Mouse (Mus musculus) left cerebral cortex, postnatal 14 days (tissue): Measurements from ENCODE around the gene Ddhd1. TPM values are rescaled to one million over a fixed set of nuclear protein-coding genes. Genes with fewer than 3 reads are reported as not detected.
A peak's percentile ranks its signal among the peaks of the same experiment; 100 is the strongest.
"Not testable (repeated sequence)": the region's sequence is repeated elsewhere in the genome, so short reads cannot be mapped to it uniquely, and the experiment has no call there.

Experiments used
- DNase-seq, 2 experiments: peaks; one replicate each; pipeline ENCODE4 v3.0.0; 2021 to 2022; ENCODE audit warnings: low spot score in 2 of 2, mixed read lengths in 1 of 2
- intact Hi-C: fragments of 180-260 bp; cut with DNase I; formaldehyde crosslinking; loops from one replicate; pipeline ENCODE4 v1.15.1; 2025
- total RNA-seq, 2 experiments: library from RNA; stranded (reverse); gene quantifications; 2 replicates each; pipeline ENCODE4 v1.2.3; 2021

Gene Ddhd1
- total RNA-seq, 2 experiments from 2014 or later, result 73.9 to 75.6 TPM

GRCm38 (mm10) chr14:45597855-45598254 lies 60.1 kb downstream of the Ddhd1 start:
- DNase-seq, result no peak
- intact Hi-C loops, result no loop called here

- no peak for DNase-seq
- intact Hi-C loops, result no loop called here
Measured at GRCm38 (mm10) chr14:45593261-45593660, 64.7 kb downstream of the Ddhd1 start.

GRCm38 (mm10) chr14:45588403-45588802 lies 69.5 kb downstream of the Ddhd1 start:
- intact Hi-C loops, result no loop called here
- no peak for DNase-seq

GRCm38 (mm10) chr14:45587536-45587935 lies 70.4 kb downstream of the Ddhd1 start:
- intact Hi-C loops, result no loop called here
- DNase-seq, result no peak

GRCm38 (mm10) chr14:45583494-45584027 lies 74.4 kb downstream of the Ddhd1 start:
- intact Hi-C loops, result no loop called here
- no peak for DNase-seq

GRCm38 (mm10) chr14:45580923-45581827 lies 76.8 kb downstream of the Ddhd1 start:
- intact Hi-C loops, result not testable (repeated sequence)
- DNase-seq, result peak; percentile 57 to 72

- intact Hi-C loops, result loop anchor here (5.0 to 10.0 kb wide), 2 partner anchors 36 to 128 kb away; no protein-coding TSS in a partner anchor
- DNase-seq, result peak; percentile 64 to 70
Measured at GRCm38 (mm10) chr14:45566066-45566937, 91.6 kb downstream of the Ddhd1 start.

GRCm38 (mm10) chr14:45565216-45566065 lies 92.5 kb downstream of the Ddhd1 start:
- peak; percentile 39 to 60 for DNase-seq
- intact Hi-C loops, result loop anchor here (5.0 to 10.0 kb wide), 2 partner anchors 37 to 129 kb away; no protein-coding TSS in a partner anchor

- DNase-seq, result peak in 1 of 2 experiments; percentile 27
- intact Hi-C loops, result loop anchor here (10.0 kb wide), 1 partner anchor 131 kb away; no protein-coding TSS in a partner anchor
Measured at GRCm38 (mm10) chr14:45563577-45563976, 94.4 kb downstream of the Ddhd1 start.

- intact Hi-C loops, result loop anchor here (10.0 kb wide), 1 partner anchor 133 kb away; no protein-coding TSS in a partner anchor
- peak; percentile 59 to 83 for DNase-seq
Measured at GRCm38 (mm10) chr14:45561681-45562080, 96.3 kb downstream of the Ddhd1 start.

- intact Hi-C loops, result no loop called here
- DNase-seq, result no peak
Measured at GRCm38 (mm10) chr14:45559018-45559417, 98.9 kb downstream of the Ddhd1 start.

GRCm38 (mm10) chr14:45554336-45554735 lies 103.6 kb downstream of the Ddhd1 start:
- intact Hi-C loops, result no loop called here
- no peak for DNase-seq

GRCm38 (mm10) chr14:45553854-45554253 lies 104.1 kb downstream of the Ddhd1 start:
- DNase-seq, result peak in 1 of 2 experiments; percentile 42
- intact Hi-C loops, result no loop called here

- intact Hi-C loops, result no loop called here
- no peak for DNase-seq
Measured at GRCm38 (mm10) chr14:45552431-45552830, 105.5 kb downstream of the Ddhd1 start.

GRCm38 (mm10) chr14:45551121-45551768 lies 106.7 kb downstream of the Ddhd1 start:
- intact Hi-C loops, result no loop called here
- peak in 1 of 2 experiments; percentile 32 for DNase-seq

GRCm38 (mm10) chr14:45550010-45550647 lies 107.8 kb downstream of the Ddhd1 start:
- peak; percentile 37 to 54 for DNase-seq
- intact Hi-C loops, result no loop called here

- DNase-seq, result no peak
- intact Hi-C loops, result no loop called here
Measured at GRCm38 (mm10) chr14:45548118-45548517, 109.8 kb downstream of the Ddhd1 start.

GRCm38 (mm10) chr14:45544905-45545304 lies 113.0 kb downstream of the Ddhd1 start:
- intact Hi-C loops, result loop anchor here (5.0 kb wide), 1 partner anchor 123 kb away; no protein-coding TSS in a partner anchor
- DNase-seq, result no peak
